Mouse (Mus musculus) stomach, postnatal 0 days (tissue): ENCODE results near the gene Pkn1. TPM values are rescaled to one million over a fixed set of nuclear protein-coding genes. Genes with fewer than 3 reads are reported as not detected.

Experiments
- ATAC-seq: fragments of 200-750 bp; cut with Nextera tagmentation; 2 replicates; pipeline ENCODE4 v1.8.0; 2017; ENCODE audit not compliant: low FRiP score, low TSS enrichment
- DNase-seq: peaks from one replicate; pipeline ENCODE4 v3.0.0-alpha.2; 2016; ENCODE audit warnings: low spot score
- H3K27ac ChIP-seq: fragments of 300-500 bp; sonication (generic); replicated peaks from 2 replicates; pipeline ENCODE4 v1.5.1; 2014; ENCODE audit warnings: mild to moderate bottlenecking, control low read depth
- H3K27me3 ChIP-seq: fragments of 300-500 bp; sonication (generic); 2 replicates; pipeline ENCODE4 v1.6.1; 2014; ENCODE audit warnings: low read length; ENCODE audit not compliant: control insufficient read depth, insufficient read depth
- H3K36me3 ChIP-seq: fragments of 300-500 bp; sonication (generic); 2 replicates; pipeline ENCODE4 v1.6.1; 2014; ENCODE audit warnings: low read length, mixed read lengths; ENCODE audit not compliant: control insufficient read depth, insufficient read depth
- H3K4me1 ChIP-seq: fragments of 300-500 bp; sonication (generic); replicated peaks from 2 replicates; pipeline ENCODE4 v1.6.1; 2014; ENCODE audit warnings: antibody characterized with exemption; ENCODE audit not compliant: control insufficient read depth, insufficient read depth
- H3K4me2 ChIP-seq: fragments of 300-500 bp; sonication (generic); replicated peaks from 2 replicates; pipeline ENCODE4 v1.6.1; 2014; ENCODE audit warnings: low read depth, mild to moderate bottlenecking, control low read depth, moderate library complexity
- H3K4me3 ChIP-seq: fragments of 300-500 bp; sonication (generic); 2 replicates; pipeline ENCODE4 v1.5.1; 2014; ENCODE audit warnings: low read depth, low read length, control low read depth
- H3K9ac ChIP-seq: fragments of 300-500 bp; sonication (generic); 2 replicates; pipeline ENCODE4 v1.6.1; 2014; ENCODE audit warnings: mild to moderate bottlenecking, low read length, control low read depth, mixed read lengths
- H3K9me3 ChIP-seq: fragments of 300-500 bp; sonication (generic); 2 replicates; pipeline ENCODE4 v1.6.1; 2016; ENCODE audit warnings: low read length; ENCODE audit not compliant: control insufficient read depth
- CTCF ChIP-seq: IDR thresholded peaks from 2 replicates; pipeline ENCODE4 v1.5.1; 2016; ENCODE audit warnings: antibody characterized with exemption, low read depth, mild to moderate bottlenecking, moderate library complexity
- EP300 ChIP-seq: optimal IDR thresholded peaks from 2 replicates; pipeline ENCODE3; 2016; ENCODE audit warnings: antibody characterized with exemption
- WGBS: fragments of 180-500 bp; shearing (Covaris S2); extraction: QIAGEN DNeasy Blood & Tissue Kit; methylation state at CpG from one replicate; pipeline ENCODE4 v1.1.7; 2014; 5-methylcytosine and 5-hydroxymethylcytosine counted together
- polyA plus RNA-seq: library from polyadenylated mRNA; unstranded; fragments of >200 nt; fragmentation: Nextera tagmentation; extraction: Ambion mirVana; gene quantifications from 2 replicates; pipeline ENCODE4 v1.2.1, GENCODE M21; 2015

Pkn1 gene
- 14.4 and 16.2 TPM in 2 replicates for polyA plus RNA-seq

DNA sequence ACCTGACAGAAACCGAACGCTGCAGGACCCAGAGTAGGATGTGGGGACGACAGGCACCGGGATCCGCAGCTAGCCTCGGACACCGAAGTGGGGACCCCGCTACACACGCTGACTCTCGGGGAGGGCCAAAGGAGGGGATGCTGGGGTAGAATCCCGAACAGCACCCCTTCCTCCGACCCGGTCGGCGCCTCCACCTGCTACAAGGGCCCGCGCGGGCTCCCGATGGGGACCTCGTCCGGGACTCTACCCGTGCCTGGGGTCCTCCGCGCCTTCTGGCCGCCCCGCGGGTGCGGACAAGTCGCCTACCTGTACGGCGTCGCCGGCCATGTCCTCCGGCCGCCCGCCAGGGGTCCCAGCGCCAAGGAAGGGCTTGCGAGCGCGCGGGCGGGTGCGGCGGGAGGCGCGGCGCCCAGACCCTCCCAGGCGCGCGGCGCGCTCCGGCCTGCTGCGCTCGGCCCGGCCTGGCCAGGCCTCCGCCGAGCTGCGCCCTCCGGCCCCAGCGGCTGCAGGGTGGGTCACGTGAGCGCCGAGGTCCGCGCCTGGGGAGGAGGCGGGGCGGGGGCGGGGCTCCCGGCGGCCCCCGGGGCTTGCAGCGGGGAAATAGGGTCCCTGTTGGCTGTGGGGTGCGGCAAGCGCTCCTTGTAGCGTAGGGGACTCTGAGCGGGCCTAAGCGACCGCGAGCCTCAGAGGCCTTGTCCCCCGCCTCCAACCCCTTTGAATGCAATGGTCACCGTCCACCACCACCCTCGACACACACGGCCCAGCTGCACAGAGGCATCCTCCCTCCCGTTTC lies at the start of gene Pkn1:
Gene Pkn1, minus strand, starts transcription at position 519 of the 793 bp plus-strand sequence.
- TF ChIP-seq CTCF (peak; percentile 40; the same call in 1 of the 2 replicates), EP300 (no peak)
- H3K36me3 ChIP-seq, result no peaks in the 10 kb centered on the region
- peak within 1 kb of the TSS; percentile 94 for H3K27ac ChIP-seq
- ATAC-seq, result peak; percentile 84
- H3K4me3 ChIP-seq, result peak within 1 kb of the TSS; percentile 84
- peak within 1 kb of the TSS; percentile 94 for H3K9ac ChIP-seq
- H3K4me1 ChIP-seq, result peaks cover 7% of the 10 kb centered on the region
- peak within 1 kb of the TSS; percentile 98 for H3K4me2 ChIP-seq
- WGBS, result under 1% methylated on average over 43 of the region's 85 CpGs
- H3K9me3 ChIP-seq, result no peaks in the 10 kb centered on the region
- DNase-seq, result peak; percentile 88
- no peaks in the 10 kb centered on the region for H3K27me3 ChIP-seq

DNA sequence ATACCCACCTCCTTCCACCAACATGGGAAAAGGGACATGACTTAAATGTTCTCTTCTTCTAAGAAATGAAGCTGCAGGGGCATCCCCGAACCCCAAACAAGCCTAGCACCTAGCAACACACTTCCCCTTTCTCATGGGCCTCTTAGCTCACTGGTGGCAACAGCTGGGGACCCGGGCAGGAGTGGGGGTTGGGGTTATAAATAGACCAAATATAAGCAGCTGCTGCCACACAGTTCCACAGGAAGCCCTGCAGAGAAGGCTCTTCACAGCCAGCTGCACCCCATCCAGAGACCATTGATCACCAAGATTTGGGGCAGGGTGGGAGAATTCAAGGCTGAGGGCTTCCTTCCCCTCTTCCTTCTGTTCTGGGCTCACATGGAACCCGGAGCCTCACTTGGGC lies 49.7 kb upstream of the Pkn1 start:
- no peaks in the 10 kb centered on the region for H3K27me3 ChIP-seq
- no peak overlapping the region for H3K4me3 ChIP-seq
- DNase-seq (peak; percentile 18), ATAC-seq (peak; percentile 64; the same call in 1 of the 2 replicates)
- no peaks in the 10 kb centered on the region for H3K36me3 ChIP-seq
- H3K9me3 ChIP-seq, result no peaks in the 10 kb centered on the region
- H3K4me1 ChIP-seq, result 0 out of 2 replicates have a peak, but pooled peaks cover 2% of the 10 kb centered on the region
- peak overlapping the region; percentile 61; the same call in 1 of the 2 replicates for H3K27ac ChIP-seq
- no peak overlapping the region for H3K4me2 ChIP-seq
- 35% methylated on average over 3 of the region's 3 CpGs for WGBS
- no peak overlapping the region for H3K9ac ChIP-seq
- no peak for TF ChIP-seq EP300
- TF ChIP-seq CTCF, result no peak

DNA sequence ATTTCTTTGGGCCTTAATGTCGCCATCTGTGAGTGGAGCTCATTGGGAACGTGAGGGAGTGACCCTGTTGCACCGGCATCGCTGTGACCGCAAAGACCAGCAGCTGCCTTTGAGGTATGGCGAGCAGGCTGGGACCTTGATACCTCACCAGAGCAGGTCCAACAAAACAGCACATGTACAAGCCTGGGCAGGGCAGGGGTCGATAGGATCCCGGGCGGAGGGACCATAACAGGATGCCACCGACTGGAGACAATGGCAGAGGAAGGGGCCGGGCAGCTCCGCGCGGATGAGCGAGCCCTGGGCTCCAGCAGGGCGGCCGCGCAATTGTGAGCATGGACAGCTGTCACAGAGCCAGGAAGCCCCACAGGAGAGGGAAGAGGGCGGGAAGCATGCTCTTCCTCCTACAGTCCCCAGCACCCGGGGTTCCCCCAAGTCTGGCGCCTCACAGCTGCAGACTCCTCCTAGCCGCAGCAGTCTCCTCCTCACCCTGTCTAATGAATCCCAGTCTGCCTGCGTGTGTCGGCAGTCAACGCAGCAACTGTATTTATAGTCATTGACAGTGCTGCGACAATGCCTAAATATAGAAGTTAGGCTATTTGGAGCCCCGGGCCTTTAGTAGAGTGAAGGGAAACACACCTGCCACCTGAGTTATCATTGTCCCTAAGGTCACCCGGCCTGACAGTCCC lies 48.8 kb upstream of the Pkn1 start:
- Histone ChIP-seq H3K9ac (peak overlapping the region; percentile 50), H3K27ac (peak overlapping the region; percentile 61), H3K4me3 (peak overlapping the region; percentile 27), H3K4me2 (peak overlapping the region; percentile 51), H3K36me3 (no peaks in the 10 kb centered on the region), H3K27me3 (no peaks in the 10 kb centered on the region), H3K4me1 (0 out of 2 replicates have a peak, but pooled peaks cover 2% of the 10 kb centered on the region), H3K9me3 (no peaks in the 10 kb centered on the region)
- no peak for DNase-seq
- peak; percentile 69; the same call in 1 of the 2 replicates for ATAC-seq
- WGBS, result 3% methylated on average over 28 of the region's 28 CpGs
- peak; percentile 30 for TF ChIP-seq CTCF
- no peak for TF ChIP-seq EP300

DNA sequence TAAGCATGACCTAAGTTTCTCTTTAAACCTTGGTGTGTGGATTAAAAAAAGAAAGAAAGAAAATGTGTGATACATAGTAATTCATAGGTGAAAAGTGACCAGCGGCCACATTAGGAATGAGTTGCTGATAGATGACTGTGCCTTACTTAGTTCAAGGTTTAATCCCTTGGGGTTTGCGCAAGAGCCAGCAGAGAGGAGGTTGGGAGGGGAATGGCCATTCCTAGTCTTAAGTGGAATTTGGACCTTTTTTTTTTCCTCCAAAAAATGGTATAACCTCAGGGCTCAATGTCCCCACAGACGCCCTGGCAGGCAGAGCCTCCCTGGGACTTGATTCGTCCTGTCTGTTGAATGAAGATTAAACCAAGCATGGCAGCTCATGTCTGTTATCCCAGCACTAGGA lies 45.1 kb upstream of the Pkn1 start:
- ATAC-seq (no peak), DNase-seq (no peak)
- Histone ChIP-seq H3K4me3 (no peak overlapping the region), H3K9me3 (no peaks in the 10 kb centered on the region), H3K4me1 (peaks cover 5% of the 10 kb centered on the region; the same call in 1 of the 2 replicates), H3K27me3 (no peaks in the 10 kb centered on the region), H3K9ac (no peak overlapping the region), H3K27ac (no peak overlapping the region), H3K4me2 (no peak overlapping the region), H3K36me3 (no peaks in the 10 kb centered on the region)
- no peak for TF ChIP-seq CTCF
- no peak for TF ChIP-seq EP300
- 82% methylated on average over 4 of the region's 4 CpGs for WGBS

DNA sequence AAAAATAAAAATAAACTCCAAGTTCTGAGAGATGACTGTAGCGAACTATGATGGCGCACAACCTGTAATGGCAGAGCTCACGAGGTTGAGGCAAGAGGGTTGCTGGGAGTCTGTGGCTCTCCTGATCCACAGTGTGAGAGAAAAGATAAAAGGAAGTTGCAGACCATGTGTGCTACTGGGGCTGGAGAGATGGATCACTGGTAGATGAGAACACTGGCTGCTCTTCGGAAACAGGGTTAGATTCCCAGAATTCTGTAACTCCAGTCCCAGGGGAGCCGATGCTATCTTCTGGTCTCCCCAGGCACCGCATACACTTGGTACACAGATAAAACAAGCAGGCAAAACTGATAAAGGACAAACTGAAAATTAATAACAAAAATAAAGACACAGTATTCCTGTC lies 44.0 kb upstream of the Pkn1 start:
- DNase-seq (no peak), ATAC-seq (no peak)
- TF ChIP-seq CTCF, result no peak
- TF ChIP-seq EP300, result no peak
- Histone ChIP-seq H3K9me3 (no peaks in the 10 kb centered on the region), H3K4me2 (no peak overlapping the region), H3K27ac (no peak overlapping the region), H3K4me1 (peaks cover 7% of the 10 kb centered on the region; the same call in 1 of the 2 replicates), H3K9ac (no peak overlapping the region), H3K4me3 (no peak overlapping the region), H3K36me3 (no peaks in the 10 kb centered on the region), H3K27me3 (no peaks in the 10 kb centered on the region)
- 93% methylated on average over 6 of the region's 6 CpGs for WGBS
